In genomic region chr11:98447475-98447834, GRCm38 (mm10) we compare ENCODE assay signal across 11 mouse cellular contexts. TPM values are rescaled to one million over a fixed set of nuclear protein-coding genes. Genes with fewer than 3 reads are reported as not detected.
DNase-seq lines count a peak whose midpoint lies in the region; ATAC-seq and TF ChIP-seq lines count a peak whose summit lies in the region.
"Had no signal": no experiment of that assay in that cellular context is flagged by ENCODE, and none has a peak within 500 bp of the region (broad histone marks: within the 10 kb centered on the region; RNA-seq: fewer than 3 reads in every experiment).

No protein-coding gene starts in this region.

- no peak for TF ChIP-seq CTCF in liver, postnatal 0 days (IDR thresholded peaks at IDR 0.05; ENCODE audit: low read depth)

- H3K9me3 ChIP-seq in heart, embryonic 16.5 days (replicated peaks; ENCODE audit: control insufficient read depth, low read length), result no peaks in the 10 kb centered on the region
- no peaks in the 10 kb centered on the region for H3K9me3 ChIP-seq in hindbrain, embryonic 14.5 days (ENCODE audit: control insufficient read depth, low read length)
- no peaks in the 10 kb centered on the region for H3K9me3 ChIP-seq in liver, postnatal 0 days (ENCODE audit: low read length)

- peak overlapping the region; percentile 47 for H3K4me2 ChIP-seq in heart, embryonic 16.5 days (ENCODE audit: low read depth, low read length)
- peak overlapping the region; percentile 30; the same call in 1 of the 2 replicates for H3K4me2 ChIP-seq in hindbrain, embryonic 14.5 days (replicated peaks)
- H3K4me2 ChIP-seq in liver, postnatal 0 days (ENCODE audit: low read depth, low read length), result peak overlapping the region; percentile 49

- intact Hi-C loops in heart, postnatal 36 days (cut with DNase I), result no loop called here

- peak overlapping the region; percentile 24 for H3K4me3 ChIP-seq in heart, embryonic 16.5 days (ENCODE audit: low read length)
- H3K4me3 ChIP-seq in hindbrain, embryonic 14.5 days (replicated peaks; ENCODE audit: low read length), result peak overlapping the region; percentile 14; the same call in 1 of the 2 replicates
- H3K4me3 ChIP-seq in liver, postnatal 0 days (ENCODE audit: low read depth, low read length), result peak overlapping the region; percentile 55

- 18% methylated on average over 7 of the region's 7 CpGs for WGBS in heart, embryonic 16.5 days
- 12% methylated on average over 7 of the region's 7 CpGs for WGBS in hindbrain, embryonic 14.5 days
- 13% methylated on average over 6 of the region's 7 CpGs for WGBS in liver, postnatal 0 days (ENCODE audit: insufficient replicate concordance)

- H3K9ac ChIP-seq in heart, embryonic 16.5 days (ENCODE audit: low read length), result peak overlapping the region; percentile 5
- no peak overlapping the region for H3K9ac ChIP-seq in hindbrain, embryonic 14.5 days
- peak overlapping the region; percentile 80 for H3K9ac ChIP-seq in liver, postnatal 0 days (replicated peaks)

- H3K36me3 ChIP-seq in heart, embryonic 16.5 days (ENCODE audit: control insufficient read depth, insufficient read depth), result no peaks in the 10 kb centered on the region
- no peaks in the 10 kb centered on the region for H3K36me3 ChIP-seq in hindbrain, embryonic 14.5 days (replicated peaks; ENCODE audit: control insufficient read depth, insufficient read depth)
- H3K36me3 ChIP-seq in liver, postnatal 0 days (replicated peaks; ENCODE audit: insufficient read depth, low read length), result no peaks in the 10 kb centered on the region

- no peak for DNase-seq in heart, postnatal 36 days
- DNase-seq in R1 (ENCODE audit: low read depth, low spot score), result peak; percentile 28
- DNase-seq in hindbrain, embryonic 14.5 days (ENCODE audit: low spot score), result no peak
- no peak for DNase-seq in liver, postnatal 0 days
- DNase-seq in cerebellum, postnatal 25 days, result no peak
- DNase-seq in cerebellum, postnatal 36 days, result no peak
- DNase-seq in Muller cell, postnatal 12 days (ENCODE audit: inconsistent ontology term), result no peak
- DNase-seq: right cerebral cortex, postnatal 25 days had no signal

- ATAC-seq in heart, embryonic 16.5 days (replicated peaks; ENCODE audit: extremely low read depth, insufficient read depth, low FRiP score), result no peak
- no peak for ATAC-seq in hindbrain, embryonic 14.5 days (ENCODE audit: low FRiP score)
- ATAC-seq in liver, postnatal 0 days, result no peak

- no peak for TF ChIP-seq EP300 in liver, postnatal 0 days (IDR thresholded peaks at IDR 0.05; ENCODE audit: low read depth)

- H3K27ac ChIP-seq in heart, embryonic 16.5 days (ENCODE audit: low read length), result no peak overlapping the region
- H3K27ac ChIP-seq in hindbrain, embryonic 14.5 days, result no peak overlapping the region
- peak overlapping the region; percentile 89 for H3K27ac ChIP-seq in liver, postnatal 0 days (ENCODE audit: low read depth)

- H3K27me3 ChIP-seq in heart, embryonic 16.5 days (ENCODE audit: control insufficient read depth, insufficient read depth, low read length), result peaks cover 5% of the 10 kb centered on the region
- H3K27me3 ChIP-seq in hindbrain, embryonic 14.5 days (ENCODE audit: control insufficient read depth, insufficient read depth, low read length), result peaks cover 41% of the 10 kb centered on the region
- H3K27me3 ChIP-seq in liver, postnatal 0 days (ENCODE audit: insufficient read depth, low read length), result peaks cover 16% of the 10 kb centered on the region; the same call in 1 of the 2 replicates

- H3K4me1 ChIP-seq in heart, embryonic 16.5 days (ENCODE audit: control insufficient read depth, insufficient read depth, low read length), result peaks cover 18% of the 10 kb centered on the region
- H3K4me1 ChIP-seq in hindbrain, embryonic 14.5 days (replicated peaks; ENCODE audit: control insufficient read depth, insufficient read depth, low read length), result no peaks in the 10 kb centered on the region; the same call in 1 of the 2 replicates
- H3K4me1 ChIP-seq in liver, postnatal 0 days (ENCODE audit: insufficient read depth), result peaks cover 3% of the 10 kb centered on the region; the same call in 1 of the 2 replicates

RNA-seq across cellular contexts. Expression of gene Grb7, which starts 1.3 kb away (rescaled TPM):
- 1.9 and 4.3 TPM in 2 replicates for polyA plus RNA-seq in heart, embryonic 16.5 days (2015; fragmentation: Nextera tagmentation; extraction: Ambion mirVana)
- under 1 TPM; 0.14 to 0.31 TPM for total RNA-seq in heart, postnatal 36 days (2021)
- polyA plus RNA-seq in hindbrain, embryonic 14.5 days (2014; fragmentation: Nextera tagmentation; extraction: Ambion mirVana), result 1.1 and 1.3 TPM in 2 replicates
- 31.4 and 37.2 TPM in 2 replicates for polyA plus RNA-seq in liver, postnatal 0 days (2015; fragmentation: Nextera tagmentation; extraction: Ambion mirVana)
- total RNA-seq: megakaryocyte, adult 5-6 weeks; MEL had no signal

RNA-seq across cellular contexts. Expression of gene Mien1, which starts 8.7 kb away (rescaled TPM):
- polyA plus RNA-seq in heart, embryonic 16.5 days (2015; fragmentation: Nextera tagmentation; extraction: Ambion mirVana), result 100 and 115 TPM in 2 replicates
- total RNA-seq in heart, postnatal 36 days (2021), result 10 to 100 TPM; 53.0 to 66.2 TPM
- polyA plus RNA-seq in hindbrain, embryonic 14.5 days (2014; fragmentation: Nextera tagmentation; extraction: Ambion mirVana), result 242 and 256 TPM in 2 replicates
- polyA plus RNA-seq in liver, postnatal 0 days (2015; fragmentation: Nextera tagmentation; extraction: Ambion mirVana), result 83.8 and 89.4 TPM in 2 replicates

RNA-seq across cellular contexts. Expression of gene Erbb2, which starts 35.2 kb away (rescaled TPM):
- 34.1 and 41.9 TPM in 2 replicates for polyA plus RNA-seq in heart, embryonic 16.5 days (2015; fragmentation: Nextera tagmentation; extraction: Ambion mirVana)
- total RNA-seq in heart, postnatal 36 days (2021), result 10 to 100 TPM in 1 of 2 experiments, 1 to 10 TPM in 1; 7.2 to 10.6 TPM
- polyA plus RNA-seq in hindbrain, embryonic 14.5 days (2014; fragmentation: Nextera tagmentation; extraction: Ambion mirVana), result 8.9 and 10.2 TPM in 2 replicates
- polyA plus RNA-seq in liver, postnatal 0 days (2015; fragmentation: Nextera tagmentation; extraction: Ambion mirVana), result 1.0 and 1.2 TPM in 2 replicates
- total RNA-seq: megakaryocyte, adult 5-6 weeks; MEL had no signal

RNA-seq across cellular contexts. Expression of gene Pgap3, which starts 47.2 kb away (rescaled TPM):
- polyA plus RNA-seq in heart, embryonic 16.5 days (2015; fragmentation: Nextera tagmentation; extraction: Ambion mirVana), result 18.0 and 19.0 TPM in 2 replicates
- total RNA-seq in heart, postnatal 36 days (2021), result 1 to 10 TPM; 8.5 to 9.2 TPM
- polyA plus RNA-seq in hindbrain, embryonic 14.5 days (2014; fragmentation: Nextera tagmentation; extraction: Ambion mirVana), result 6.4 and 6.9 TPM in 2 replicates
- polyA plus RNA-seq in liver, postnatal 0 days (2015; fragmentation: Nextera tagmentation; extraction: Ambion mirVana), result 2.5 and 3.0 TPM in 2 replicates
